Mouse (Mus musculus) stomach, postnatal 0 days (tissue): ENCODE data around the gene Dst.

Experiments used
- CTCF ChIP-seq: IDR thresholded peaks from 2 replicates; pipeline ENCODE4 v1.5.1; 2016; ENCODE audit warnings: antibody characterized with exemption, low read depth, mild to moderate bottlenecking, moderate library complexity
- EP300 ChIP-seq: optimal IDR thresholded peaks from 2 replicates; pipeline ENCODE3; 2016; ENCODE audit warnings: antibody characterized with exemption

- TF ChIP-seq CTCF (no peak), EP300 (no peak)
Observed at GRCm38 (mm10) chr1:34273922-34274321, 365.9 kb downstream of the Dst start.
